Mouse (Mus musculus): ENCODE measurements around the gene Limd2. TPM values are rescaled to one million over a fixed set of nuclear protein-coding genes. Genes with fewer than 3 reads are reported as not detected.
A peak's percentile ranks its signal among the peaks of the same experiment; 100 is the strongest.

The Limd2 gene
- polyA plus RNA-seq, 1 experiment, result 36.1 TPM

- H3K27me3 ChIP-seq (ENCODE audit: control insufficient read depth, insufficient read depth, low read length), result no peaks in the 10 kb centered on the region
- H3K4me1 ChIP-seq (ENCODE audit: control insufficient read depth, insufficient read depth, low read length), result no peaks in the 10 kb centered on the region
- H3K27ac ChIP-seq (ENCODE audit: insufficient read depth, low read length), result no peak overlapping the region
- DNase-seq, result no peak
- H3K4me3 ChIP-seq (replicated peaks; ENCODE audit: insufficient read depth, low read depth, low read length), result no peak overlapping the region
- 91% methylated on average over 5 of the region's 5 CpGs for WGBS
- no peak for TF ChIP-seq POLR2A (IDR thresholded peaks at IDR 0.05; ENCODE audit: borderline replicate concordance, insufficient read depth, low read length)
- TF ChIP-seq CTCF (IDR thresholded peaks at IDR 0.05; ENCODE audit: borderline replicate concordance, insufficient read depth, low read depth, low read length), result no peak
These were observed 6.8 kb upstream of the Limd2 start for GRCm38 (mm10) chr11:106167435-106167834.

GRCm38 (mm10) chr11:106164601-106165180 is 4.0 kb upstream of the Limd2 start:
- Histone ChIP-seq H3K27me3 (ENCODE audit: control insufficient read depth, insufficient read depth, low read length) (no peaks in the 10 kb centered on the region), H3K27ac (ENCODE audit: insufficient read depth, low read length) (no peak overlapping the region), H3K4me3 (replicated peaks; ENCODE audit: insufficient read depth, low read depth, low read length) (no peak overlapping the region), H3K4me1 (ENCODE audit: control insufficient read depth, insufficient read depth, low read length) (peaks cover 8% of the 10 kb centered on the region; the same call in 1 of the 2 replicates)
- 78% methylated on average over 16 of the region's 16 CpGs for WGBS
- TF ChIP-seq POLR2A (IDR thresholded peaks at IDR 0.05; ENCODE audit: borderline replicate concordance, insufficient read depth, low read length) (no peak), CTCF (IDR thresholded peaks at IDR 0.05; ENCODE audit: borderline replicate concordance, insufficient read depth, low read depth, low read length) (no peak)
- no peak for DNase-seq

- WGBS, result 94% methylated on average over 4 of the region's 4 CpGs
- Histone ChIP-seq H3K27me3 (ENCODE audit: control insufficient read depth, insufficient read depth, low read length) (no peaks in the 10 kb centered on the region), H3K27ac (ENCODE audit: insufficient read depth, low read length) (no peak overlapping the region), H3K4me1 (ENCODE audit: control insufficient read depth, insufficient read depth, low read length) (peaks cover 16% of the 10 kb centered on the region; the same call in 1 of the 2 replicates), H3K4me3 (replicated peaks; ENCODE audit: insufficient read depth, low read depth, low read length) (no peak overlapping the region)
- peak in 1 of 2 experiments; percentile 13 for DNase-seq
- no peak for TF ChIP-seq CTCF (IDR thresholded peaks at IDR 0.05; ENCODE audit: borderline replicate concordance, insufficient read depth, low read depth, low read length)
- TF ChIP-seq POLR2A (IDR thresholded peaks at IDR 0.05; ENCODE audit: borderline replicate concordance, insufficient read depth, low read length), result no peak
These were observed 2.9 kb upstream of the Limd2 start for GRCm38 (mm10) chr11:106163546-106163945.

GRCm38 (mm10) chr11:106162237-106162636 is 1.6 kb upstream of the Limd2 start:
- no peaks in the 10 kb centered on the region for H3K27me3 ChIP-seq (ENCODE audit: control insufficient read depth, insufficient read depth, low read length)
- no peak overlapping the region for H3K4me3 ChIP-seq (replicated peaks; ENCODE audit: insufficient read depth, low read depth, low read length)
- 0 out of 2 replicates have a peak overlapping the region, but pooled peaks have one; percentile 4 for H3K27ac ChIP-seq (ENCODE audit: insufficient read depth, low read length)
- WGBS, result 73% methylated on average over 2 of the region's 2 CpGs
- no peak for TF ChIP-seq POLR2A (IDR thresholded peaks at IDR 0.05; ENCODE audit: borderline replicate concordance, insufficient read depth, low read length)
- TF ChIP-seq CTCF (IDR thresholded peaks at IDR 0.05; ENCODE audit: borderline replicate concordance, insufficient read depth, low read depth, low read length), result no peak
- DNase-seq, result peak in 1 of 2 experiments; percentile 37
- H3K4me1 ChIP-seq (ENCODE audit: control insufficient read depth, insufficient read depth, low read length), result peaks cover 21% of the 10 kb centered on the region; the same call in 1 of the 2 replicates

GRCm38 (mm10) chr11:106159921-106160840 is 479 bp downstream of the Limd2 start:
- peak; percentile 61; the same call in 1 of the 2 replicates for TF ChIP-seq POLR2A (IDR thresholded peaks at IDR 0.05; ENCODE audit: borderline replicate concordance, insufficient read depth, low read length)
- no peak; the same call in 1 of the 2 replicates for TF ChIP-seq CTCF (IDR thresholded peaks at IDR 0.05; ENCODE audit: borderline replicate concordance, insufficient read depth, low read depth, low read length)
- H3K27me3 ChIP-seq (ENCODE audit: control insufficient read depth, insufficient read depth, low read length), result no peaks in the 10 kb centered on the region
- H3K27ac ChIP-seq (ENCODE audit: insufficient read depth, low read length), result peak overlapping the region; percentile 90
- DNase-seq, result peak; percentile 89
- H3K4me3 ChIP-seq (replicated peaks; ENCODE audit: insufficient read depth, low read depth, low read length), result peak overlapping the region; percentile 90
- 1% methylated on average over 106 of the region's 106 CpGs for WGBS
- peaks cover 23% of the 10 kb centered on the region for H3K4me1 ChIP-seq (ENCODE audit: control insufficient read depth, insufficient read depth, low read length)

- Histone ChIP-seq H3K27ac (ENCODE audit: insufficient read depth, low read length) (peak overlapping the region; percentile 81), H3K4me3 (replicated peaks; ENCODE audit: insufficient read depth, low read depth, low read length) (peak overlapping the region; percentile 90), H3K4me1 (ENCODE audit: control insufficient read depth, insufficient read depth, low read length) (peaks cover 24% of the 10 kb centered on the region), H3K27me3 (ENCODE audit: control insufficient read depth, insufficient read depth, low read length) (no peaks in the 10 kb centered on the region)
- peak; percentile 72 for DNase-seq
- no peak for TF ChIP-seq CTCF (IDR thresholded peaks at IDR 0.05; ENCODE audit: borderline replicate concordance, insufficient read depth, low read depth, low read length)
- no peak for TF ChIP-seq POLR2A (IDR thresholded peaks at IDR 0.05; ENCODE audit: borderline replicate concordance, insufficient read depth, low read length)
- WGBS, result 1% methylated on average over 25 of the region's 25 CpGs
These were observed 1.3 kb downstream of the Limd2 start for GRCm38 (mm10) chr11:106159216-106159920.

GRCm38 (mm10) chr11:106158930-106159215 is 1.8 kb downstream of the Limd2 start:
- DNase-seq, result no peak

More at GRCm38 (mm10) chr11:106158930-106159215, 1.8 kb downstream of the Limd2 start:
- Histone ChIP-seq H3K4me1 (ENCODE audit: control insufficient read depth, insufficient read depth, low read length) (peaks cover 29% of the 10 kb centered on the region), H3K27ac (ENCODE audit: insufficient read depth, low read length) (peak overlapping the region; percentile 26), H3K27me3 (ENCODE audit: control insufficient read depth, insufficient read depth, low read length) (no peaks in the 10 kb centered on the region), H3K4me3 (replicated peaks; ENCODE audit: insufficient read depth, low read depth, low read length) (peak overlapping the region; percentile 90)
- WGBS, result 31% methylated on average over 9 of the region's 9 CpGs
- TF ChIP-seq POLR2A (IDR thresholded peaks at IDR 0.05; ENCODE audit: borderline replicate concordance, insufficient read depth, low read length), result no peak
